Mouse (Mus musculus) gastrocnemius, postnatal 14 days (tissue): ENCODE measurements around the gene Gm5797. TPM values are rescaled to one million over a fixed set of nuclear protein-coding genes. Genes with fewer than 3 reads are reported as not detected.
A peak's percentile ranks its signal among the peaks of the same experiment; 100 is the strongest.
"Not testable (repeated sequence)": the region's sequence is repeated elsewhere in the genome, so short reads cannot be mapped to it uniquely, and the experiment has no call there.

Experiments
- DNase-seq: peaks from one replicate; pipeline ENCODE4 v3.0.0; 2021; ENCODE audit warnings: mixed read lengths
- intact Hi-C: fragments of 180-260 bp; cut with DNase I; formaldehyde crosslinking; loops from one replicate; pipeline ENCODE4 v1.15.1; 2025; ENCODE audit warnings: low total_unique reads
- long read RNA-seq, 2 experiments: library from polyadenylated mRNA; stranded (forward); transcript quantifications; one replicate each; pipeline ENCODE4 v2.0.0; 2021
- total RNA-seq, 2 experiments: library from RNA; stranded (reverse); gene quantifications; 2 replicates each; pipeline ENCODE4 v1.2.3; 2021

Gm5797 gene
- not detected for total RNA-seq
- long read RNA-seq, experiment 1, result 0 reads
- long read RNA-seq, experiment 2, result 0 reads

- intact Hi-C loops, DNase-seq: not testable (repeated sequence)
These were observed at the start of gene Gm5797 for GRCm38 (mm10) chr14:7332295-7332694. Gm5797 (minus strand) TSS chr14:7332395.

GRCm38 (mm10) chr14:7365034-7365433 lies 32.8 kb upstream of the Gm5797 start, which contains the start of gene Gm8374:
Gm8374 (minus strand) TSS chr14:7365134.
- intact Hi-C loops, DNase-seq: not testable (repeated sequence)

GRCm38 (mm10) chr14:7315093-7315492 lies 17.1 kb downstream of the Gm5797 start:
- peak; percentile 3 for DNase-seq
- intact Hi-C loops, result not testable (repeated sequence)

- intact Hi-C loops, result not testable (repeated sequence)
- DNase-seq, result peak; percentile 4
These were observed 17.5 kb downstream of the Gm5797 start, which contains the start of gene Gm3739 for GRCm38 (mm10) chr14:7314661-7315060. Gm3739 (minus strand) TSS chr14:7315049.

Other genes starting within 250 kb of the Gm5797 start
- gene Gm3696, start 231.8 kb downstream of the Gm5797 start, total RNA-seq, result under 1 TPM in 1 of 2 experiments, not detected in 1; 0.64 TPM
- gene Gm6676, start 207.0 kb downstream of the Gm5797 start, total RNA-seq, result not detected
- gene Gm3512, start 157.9 kb downstream of the Gm5797 start, total RNA-seq, result under 1 TPM in 1 of 2 experiments, not detected in 1; 0.18 TPM
- gene Gm16434, start 137.9 kb downstream of the Gm5797 start, total RNA-seq, result not detected
- gene Gm3727, start 67.7 kb downstream of the Gm5797 start, total RNA-seq, result not detected
- gene Gm3739, start 17.3 kb downstream of the Gm5797 start, total RNA-seq, result under 1 TPM in 1 of 2 experiments, not detected in 1; 0.21 TPM
- not detected for gene Gm8374, start 32.7 kb upstream of the Gm5797 start, total RNA-seq
- not detected for gene Gm3755, start 118.5 kb upstream of the Gm5797 start, total RNA-seq
- gene Gm3752, start 151.4 kb upstream of the Gm5797 start, total RNA-seq, result not detected
- gene Gm3558, start 236.2 kb upstream of the Gm5797 start, total RNA-seq, result 1 to 10 TPM; 1.6 to 2.2 TPM